Mouse (Mus musculus): ENCODE measurements around the gene Flywch1.

The Flywch1 gene

DNA sequence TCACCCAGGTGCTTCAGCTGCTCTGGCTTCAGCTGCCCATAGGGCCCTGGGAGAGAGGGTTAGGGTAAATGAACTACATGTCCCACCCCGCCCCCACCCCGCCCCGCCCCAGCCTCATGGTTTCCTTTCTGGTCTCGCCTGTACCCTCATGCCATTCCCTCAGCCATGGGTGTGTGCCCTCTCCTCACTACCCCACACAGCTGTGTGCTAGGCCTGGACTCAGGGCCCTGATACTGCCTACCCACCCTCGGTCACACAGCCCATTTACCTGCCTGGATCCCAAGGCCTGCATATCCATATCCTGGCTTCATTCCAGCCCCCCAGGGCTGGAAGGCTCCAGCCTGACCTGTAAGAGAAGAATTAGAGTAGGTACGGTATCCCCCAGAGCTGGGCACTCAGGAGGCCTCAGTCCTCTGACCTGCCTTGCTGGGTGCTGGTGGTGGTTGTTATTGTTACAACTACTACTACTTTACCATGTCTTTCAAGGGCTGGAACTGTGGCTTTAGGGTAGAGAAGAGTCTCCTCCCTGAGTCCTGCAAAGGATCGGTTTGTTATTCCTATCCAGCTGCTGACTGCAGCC lies 65.8 kb downstream of the Flywch1 start:
- no peak for DNase-seq (ENCODE audit: low spot score in 2 of 2)

DNA sequence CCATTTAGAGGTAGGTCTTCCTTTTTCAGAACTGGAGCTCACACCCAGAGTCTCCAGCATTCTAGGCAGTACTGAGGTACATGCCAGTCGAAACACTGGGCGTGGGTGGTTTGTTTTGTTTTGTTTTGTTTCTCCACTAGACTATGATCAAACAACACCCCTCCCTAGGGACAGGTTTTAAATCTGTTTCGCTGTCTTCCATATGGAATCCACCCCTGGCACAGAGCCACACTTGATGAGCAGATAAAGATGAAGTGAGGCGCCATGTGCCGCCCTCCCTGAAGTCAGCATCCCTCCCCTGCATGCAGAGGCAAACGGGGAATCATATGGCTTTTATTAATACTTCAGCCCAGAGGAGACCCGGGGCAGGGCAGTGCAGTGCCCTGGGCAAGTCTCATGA lies 66.7 kb downstream of the Flywch1 start:
- DNase-seq (ENCODE audit: low spot score in 2 of 2) = no peak

DNA sequence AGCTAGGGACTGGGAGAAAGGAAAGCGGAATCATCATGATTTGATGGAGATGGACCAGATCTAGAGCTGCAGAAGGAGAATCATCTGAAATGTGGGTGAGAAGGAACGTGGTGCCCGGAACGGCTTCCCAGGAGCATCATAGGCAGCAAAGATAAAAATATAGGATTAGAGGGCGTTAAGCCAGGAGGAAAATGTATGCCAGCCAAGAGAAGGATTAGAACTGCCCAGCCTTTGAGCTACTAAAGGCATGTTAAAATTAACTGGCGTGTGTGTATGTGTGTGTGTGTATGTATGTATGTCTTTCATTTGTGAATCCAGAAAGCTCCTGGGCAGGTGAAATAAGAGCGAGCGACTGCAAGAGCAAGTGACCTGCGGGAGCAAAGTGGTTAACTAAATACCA lies 68.1 kb downstream of the Flywch1 start:
- no peak for DNase-seq (ENCODE audit: low spot score in 2 of 2)

Measured in spleen, postnatal 14 days (tissue).